Mouse (Mus musculus) liver, adult (tissue): ENCODE measurements around the gene Shd.

Experiments
- GATA4 ChIP-seq: IDR thresholded peaks from 2 replicates; pipeline ENCODE4 v1.6.1; 2014; ENCODE audit warnings: mild to moderate bottlenecking, low read length; ENCODE audit not compliant: insufficient replicate concordance

Shd gene

GRCm38 (mm10) chr17:56015293-56015692, 45.0 kb downstream of the Shd start:
- no peak for TF ChIP-seq GATA4

DNA sequence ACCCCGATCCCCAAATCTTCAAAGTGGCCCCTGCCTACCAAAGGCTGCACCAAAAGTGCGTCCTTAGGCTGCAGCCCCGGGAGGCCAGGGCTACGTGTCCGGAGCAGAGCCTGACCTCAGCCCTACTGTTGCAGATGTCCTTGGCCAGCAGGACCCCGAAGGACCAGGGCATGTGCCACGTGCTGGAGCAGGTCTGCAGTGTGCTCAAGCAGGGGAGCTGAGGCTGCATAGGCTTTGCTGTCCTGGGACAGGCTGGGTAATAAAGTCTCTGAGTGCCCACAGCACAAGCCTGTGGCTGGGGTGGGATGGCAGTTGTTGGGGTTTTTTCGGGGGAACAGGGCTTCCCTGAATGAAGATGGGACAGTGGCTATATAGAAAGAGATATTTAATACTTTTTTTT, 46.1 kb downstream of the Shd start:
- TF ChIP-seq GATA4, result no peak

DNA sequence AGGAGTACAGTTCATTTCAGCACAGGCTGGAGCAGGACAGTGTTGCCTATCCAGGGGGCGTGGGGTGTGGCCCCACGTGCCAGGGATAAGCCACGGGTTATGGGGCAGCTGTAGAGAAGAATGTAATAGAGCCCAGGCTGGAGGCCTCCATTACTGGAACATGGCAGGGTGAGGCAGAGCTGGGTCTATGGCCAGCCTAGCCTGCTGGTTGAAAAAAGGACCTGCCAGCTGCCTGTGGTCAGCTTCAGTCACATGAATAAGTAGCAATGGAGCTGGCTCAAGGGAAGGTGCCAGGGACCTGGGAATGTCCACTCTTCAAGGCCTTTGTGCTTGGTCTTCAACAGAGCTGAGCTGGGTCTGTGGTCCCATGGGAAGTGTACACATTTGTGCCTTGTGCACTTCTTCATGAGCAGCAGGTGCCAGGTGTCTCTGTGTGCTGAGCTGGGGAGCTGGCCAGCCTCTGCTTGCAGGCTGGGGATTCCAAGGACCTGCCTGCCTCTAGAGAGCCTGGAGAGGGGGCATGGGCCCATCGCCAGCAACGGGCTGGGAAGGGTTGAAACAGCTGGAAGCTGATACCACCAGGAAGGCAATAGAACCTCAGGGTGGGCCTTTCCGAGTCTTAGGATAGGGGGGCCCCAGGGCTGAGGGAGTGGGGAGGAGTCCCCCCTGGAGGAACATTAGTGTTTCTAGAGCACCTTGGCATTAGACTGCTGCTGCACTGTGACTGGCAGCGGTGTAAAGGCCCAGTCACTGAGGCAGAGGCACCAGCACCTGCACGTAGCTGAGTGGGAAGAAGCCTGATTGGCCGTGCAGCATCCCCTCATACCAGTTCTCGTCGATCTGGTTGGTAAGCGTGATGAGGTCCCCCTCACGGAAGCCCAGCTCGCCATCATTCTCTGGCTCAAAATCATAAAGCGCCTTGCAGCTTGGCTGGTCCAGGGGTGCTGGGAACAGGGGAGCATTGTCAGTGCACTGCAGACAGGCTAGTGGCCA, 46.8 kb downstream of the Shd start:
- no peak for TF ChIP-seq GATA4

DNA sequence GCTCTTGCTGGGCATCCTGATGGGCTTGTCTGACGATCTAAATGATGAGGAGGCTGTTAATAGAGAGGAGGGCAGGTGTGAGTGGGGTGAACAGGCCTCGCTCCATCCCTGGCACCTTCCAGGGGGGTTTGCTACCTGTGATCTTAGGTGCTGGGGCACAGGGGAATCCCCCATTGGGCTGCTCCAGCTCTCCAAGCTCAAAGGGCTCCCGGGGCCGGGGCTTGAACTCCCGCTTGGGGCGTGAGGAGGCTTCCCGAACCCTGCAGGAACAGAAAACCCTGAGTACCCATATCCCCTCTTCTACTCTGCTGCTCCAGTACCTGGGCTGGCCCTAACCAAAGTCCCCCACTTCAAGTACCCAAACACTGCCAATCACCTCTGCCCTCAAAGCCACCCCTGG, 47.6 kb downstream of the Shd start:
- TF ChIP-seq GATA4, result no peak

DNA sequence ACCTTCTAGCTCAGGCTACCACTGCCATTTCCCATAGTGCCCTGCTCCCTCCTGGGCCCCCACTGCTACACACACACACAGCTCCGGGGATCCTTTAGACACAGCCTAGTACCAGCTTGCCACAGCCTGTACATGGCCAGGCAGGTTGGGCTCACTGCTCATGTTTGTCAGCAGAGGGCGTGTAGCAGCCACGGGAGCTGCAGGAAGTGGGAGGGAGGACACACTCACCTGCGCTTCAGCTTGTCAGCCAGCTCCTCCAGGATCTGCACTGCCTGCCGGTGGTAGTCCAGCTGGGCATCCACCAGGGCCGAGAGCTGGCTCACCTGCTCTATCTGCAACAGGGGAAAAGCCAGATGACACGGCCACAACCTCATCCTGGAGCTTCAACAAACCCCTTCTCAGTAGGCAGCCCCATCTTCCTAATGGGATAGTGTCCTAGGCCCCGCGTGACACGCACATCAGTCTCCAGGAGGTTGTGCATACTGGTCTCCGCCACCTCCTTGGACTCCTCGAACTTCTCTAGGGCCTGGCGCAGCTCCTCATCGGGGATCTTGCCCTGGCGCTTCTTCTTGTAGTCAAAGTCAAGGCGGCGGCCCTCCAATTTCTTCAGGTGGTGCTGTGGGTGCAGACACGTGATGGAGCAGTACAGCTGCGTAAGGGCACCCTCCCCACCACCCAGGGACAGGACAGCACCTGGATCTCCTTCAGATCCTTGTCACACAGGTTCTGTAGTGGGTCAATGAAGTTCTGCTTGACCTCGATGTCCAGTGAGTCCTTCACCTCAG, 48.3 kb downstream of the Shd start:
- TF ChIP-seq GATA4, result no peak

DNA sequence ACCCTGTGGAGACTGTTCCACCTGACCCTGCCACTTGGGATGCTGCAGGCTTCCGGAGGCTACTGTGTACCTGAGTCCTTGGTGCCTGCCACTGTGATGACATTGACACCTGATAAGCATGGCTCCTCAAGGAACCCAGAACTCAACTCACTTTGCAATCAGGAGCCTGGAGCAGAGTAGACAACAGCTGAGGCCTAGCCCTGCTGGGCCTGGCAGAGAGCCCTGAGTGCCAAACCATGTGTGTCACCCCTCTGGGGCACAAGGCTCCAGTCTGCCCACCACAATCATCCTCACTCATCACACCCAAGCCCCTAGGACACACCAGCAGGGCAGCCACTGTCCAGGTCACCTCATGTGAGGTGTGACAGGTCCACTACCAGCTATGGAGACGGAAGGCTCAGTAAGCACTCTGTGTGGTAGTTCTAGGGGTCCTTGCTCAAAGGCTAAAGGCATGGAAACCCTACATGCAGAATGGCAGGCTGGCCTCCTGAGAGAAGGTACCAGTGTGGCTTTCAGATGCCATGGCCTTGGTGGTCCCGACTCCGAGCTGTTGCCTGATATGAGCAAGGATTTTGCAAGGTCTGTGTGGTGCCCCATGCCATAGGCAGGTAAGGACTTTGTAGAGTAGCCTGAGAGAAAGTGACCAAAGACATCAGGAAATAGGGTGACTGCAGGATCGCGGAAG, 50.3 kb downstream of the Shd start:
- no peak for TF ChIP-seq GATA4

DNA sequence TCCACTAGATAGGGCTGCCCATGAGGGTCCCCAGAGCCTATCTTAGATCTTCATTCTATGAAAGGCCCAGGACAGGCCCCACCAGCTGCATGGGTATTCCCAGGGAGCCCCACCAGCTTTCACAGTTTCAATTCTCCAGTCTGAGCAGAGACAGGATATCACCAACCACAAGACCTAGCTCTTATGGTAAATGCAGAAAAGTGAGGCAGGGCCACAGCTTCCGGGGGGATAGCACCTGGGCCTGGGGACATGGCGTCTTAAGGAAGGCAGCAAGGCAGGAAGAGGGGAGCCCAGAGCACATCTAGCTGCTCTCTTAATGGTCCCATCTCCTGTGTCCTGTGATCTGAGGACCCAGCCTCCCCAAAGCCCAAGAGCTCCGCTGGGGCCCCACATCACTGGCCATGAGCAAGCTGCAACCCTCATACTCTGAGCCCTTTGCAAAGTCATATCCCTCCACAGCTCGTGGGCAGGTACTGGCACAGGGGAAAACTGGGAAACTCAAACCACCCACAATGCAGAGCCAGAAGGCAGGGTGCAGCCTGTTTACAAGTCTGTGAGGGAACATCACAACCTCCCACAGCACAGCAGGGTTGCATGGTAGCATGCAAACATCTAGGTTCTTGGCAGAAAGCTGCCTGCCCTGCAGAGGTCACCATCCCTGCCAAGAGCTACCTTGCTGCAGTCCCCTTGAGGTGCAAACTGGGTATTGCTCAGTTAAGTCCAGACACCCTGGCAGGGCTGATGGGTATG, 51.1 kb downstream of the Shd start:
- no peak for TF ChIP-seq GATA4

GRCm38 (mm10) chr17:56022131-56022988, 52.1 kb downstream of the Shd start:
- no peak for TF ChIP-seq GATA4

DNA sequence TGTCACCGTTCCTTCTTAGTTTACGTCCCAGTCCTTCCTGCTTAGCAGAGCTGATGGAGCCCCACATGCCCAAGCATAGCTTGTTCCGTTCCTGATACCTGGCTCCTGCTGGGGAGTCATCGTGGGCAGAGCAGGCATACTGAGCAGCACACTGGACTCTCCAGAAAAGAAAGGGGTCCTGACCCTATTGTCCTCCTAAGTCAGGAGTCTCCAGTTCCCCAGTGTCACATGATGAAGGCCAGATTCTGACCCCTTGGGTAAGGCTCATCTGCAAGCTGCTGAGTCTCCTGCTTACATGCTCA, 52.7 kb downstream of the Shd start:
- TF ChIP-seq GATA4, result no peak

DNA sequence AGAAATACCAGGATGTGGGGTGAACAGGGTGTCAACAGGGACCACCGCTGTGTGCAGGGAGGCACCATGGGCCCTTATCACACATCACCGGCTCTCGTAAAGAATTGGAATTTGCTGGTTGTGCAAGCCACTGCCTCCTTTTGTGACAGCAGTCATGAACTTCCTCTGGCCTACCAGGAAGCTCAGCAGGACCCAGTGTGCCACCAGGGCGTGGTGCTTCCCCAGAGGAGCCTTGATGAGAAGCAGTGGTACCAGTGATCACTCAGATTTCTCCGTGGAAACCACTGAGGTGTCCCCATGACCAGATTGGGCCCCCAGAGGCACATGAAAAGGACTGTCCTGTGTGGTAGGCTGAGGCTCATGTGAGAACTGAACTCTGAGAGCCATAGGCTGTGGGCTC, 53.1 kb downstream of the Shd start:
- no peak for TF ChIP-seq GATA4

DNA sequence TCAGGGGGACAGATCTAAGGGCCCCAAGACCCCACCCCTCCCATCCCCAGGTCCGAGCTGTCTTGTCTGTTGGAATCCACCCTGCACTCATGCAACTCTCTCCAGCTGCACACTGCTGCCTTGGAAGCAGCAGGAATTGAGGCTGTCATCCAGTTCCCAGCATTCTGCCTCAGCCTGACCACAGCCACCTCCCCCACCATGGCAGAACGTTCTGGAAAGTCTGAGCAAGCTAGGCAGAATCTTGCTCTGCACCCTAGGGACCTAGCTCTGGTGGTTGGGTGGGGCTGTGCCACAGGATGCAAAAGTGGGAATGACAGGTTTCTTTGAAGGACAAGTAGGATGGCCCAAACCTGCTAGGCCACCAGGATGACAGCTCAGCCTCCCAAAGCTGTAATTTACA, 54.2 kb downstream of the Shd start:
- no peak for TF ChIP-seq GATA4

DNA sequence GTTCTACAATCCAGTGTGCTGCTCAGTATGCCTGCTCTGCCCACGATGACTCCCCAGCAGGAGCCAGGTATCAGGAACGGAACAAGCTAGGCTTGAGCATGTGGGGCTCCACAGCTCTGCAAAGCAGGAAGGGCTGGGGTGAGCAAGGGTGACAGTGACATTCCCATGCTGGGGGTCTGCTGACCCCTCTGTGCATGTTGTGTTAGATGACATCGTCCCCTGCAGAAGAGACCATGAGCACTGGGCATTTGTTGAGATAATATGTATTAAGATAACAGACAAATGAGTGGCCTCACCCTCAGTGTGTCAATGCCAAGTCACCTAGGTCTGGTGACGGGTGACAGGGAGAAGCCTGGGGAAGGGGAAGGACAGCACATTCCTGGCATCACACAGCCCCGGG, 54.7 kb downstream of the Shd start:
- TF ChIP-seq GATA4, result no peak
